Mouse (Mus musculus) embryonic facial prominence, embryonic 12.5 days (tissue): ENCODE data around the gene Shld2. TPM values are rescaled to one million over a fixed set of nuclear protein-coding genes. Genes with fewer than 3 reads are reported as not detected.

Source experiments
- ATAC-seq: fragments of 200-750 bp; cut with Nextera tagmentation; 2 replicates; pipeline ENCODE4 v1.8.0; 2017; ENCODE audit not compliant: insufficient number of reproducible peaks, insufficient read depth, low FRiP score, low TSS enrichment
- H3K27ac ChIP-seq: fragments of 300-500 bp; sonication (generic); 2 replicates; pipeline ENCODE4 v1.5.1; 2016; ENCODE audit warnings: mild to moderate bottlenecking
- H3K27me3 ChIP-seq: fragments of 300-500 bp; sonication (generic); 2 replicates; pipeline ENCODE4 v1.6.1; 2016; ENCODE audit warnings: mild to moderate bottlenecking, moderate library complexity
- H3K36me3 ChIP-seq: fragments of 300-500 bp; sonication (generic); 2 replicates; pipeline ENCODE4 v1.6.1; 2016; ENCODE audit warnings: mild to moderate bottlenecking
- H3K4me1 ChIP-seq: fragments of 300-500 bp; sonication (generic); 2 replicates; pipeline ENCODE4 v1.6.1; 2016
- H3K4me2 ChIP-seq: fragments of 300-500 bp; sonication (generic); replicated peaks from 2 replicates; pipeline ENCODE4 v1.6.1; 2016; ENCODE audit warnings: mild to moderate bottlenecking, moderate library complexity
- H3K4me3 ChIP-seq: fragments of 300-500 bp; sonication (generic); 2 replicates; pipeline ENCODE4 v1.5.1; 2016; ENCODE audit warnings: mild to moderate bottlenecking
- H3K9ac ChIP-seq: fragments of 300-500 bp; sonication (generic); 2 replicates; pipeline ENCODE4 v1.6.1; 2016; ENCODE audit warnings: mild to moderate bottlenecking, moderate library complexity
- H3K9me3 ChIP-seq: fragments of 300-500 bp; sonication (generic); 2 replicates; pipeline ENCODE4 v1.6.1; 2016; ENCODE audit warnings: mild to moderate bottlenecking, moderate library complexity
- WGBS: fragments of 180-500 bp; shearing (Covaris S2); methylation state at CpG from one replicate; pipeline ENCODE4 v1.1.7; 2016; 5-methylcytosine and 5-hydroxymethylcytosine counted together
- polyA plus RNA-seq: library from polyadenylated mRNA; unstranded; fragments of >200 nt; fragmentation: Nextera tagmentation; extraction: Ambion mirVana; gene quantifications from 2 replicates; pipeline ENCODE4 v1.2.1, GENCODE M21; 2016

The Shld2 gene
- polyA plus RNA-seq, 1 experiment from 2014 or later = 17.9 TPM

DNA sequence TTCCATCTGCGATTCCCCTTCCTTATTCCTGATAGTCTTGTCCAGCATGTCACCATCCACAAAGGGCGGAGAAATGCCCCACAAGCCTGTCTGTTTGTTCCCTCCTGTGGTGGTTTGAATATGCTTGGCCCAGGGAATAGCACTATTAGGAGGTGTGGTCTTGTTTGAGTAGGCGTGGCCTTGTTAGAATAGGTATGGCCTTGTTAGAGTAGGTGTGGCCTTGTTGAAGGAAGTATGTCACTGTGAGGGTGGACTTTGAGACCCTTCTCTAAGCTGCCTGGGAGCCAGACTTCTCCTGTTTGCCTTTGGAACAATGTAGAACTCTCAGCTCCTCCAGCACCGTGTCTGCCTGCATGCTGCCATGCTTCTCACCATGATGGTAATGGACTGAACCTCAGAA, 100.4 kb downstream of the Shld2 start:
- Histone ChIP-seq H3K4me2 (no peak overlapping the region), H3K9ac (no peak overlapping the region), H3K9me3 (no peaks in the 10 kb centered on the region), H3K36me3 (no peaks in the 10 kb centered on the region), H3K4me1 (no peaks in the 10 kb centered on the region), H3K27ac (no peak overlapping the region), H3K4me3 (no peak overlapping the region), H3K27me3 (no peaks in the 10 kb centered on the region)
- ATAC-seq = no peak
- 90% methylated on average over 4 of the region's 4 CpGs for whole genome bisulfite sequencing

- no peak overlapping the region for H3K4me2 ChIP-seq
- H3K27me3 ChIP-seq = 0 out of 2 replicates have a peak, but pooled peaks cover 4% of the 10 kb centered on the region
- no peak overlapping the region for H3K27ac ChIP-seq
- no peaks in the 10 kb centered on the region for H3K9me3 ChIP-seq
- WGBS = 57% methylated on average over 4 of the region's 4 CpGs
- ATAC-seq = no peak
- no peak overlapping the region for H3K9ac ChIP-seq
- no peak overlapping the region for H3K4me3 ChIP-seq
- H3K36me3 ChIP-seq = no peaks in the 10 kb centered on the region
- H3K4me1 ChIP-seq = no peaks in the 10 kb centered on the region
Measured at GRCm38 (mm10) chr14:34209080-34209479, 101.2 kb downstream of the Shld2 start.

DNA sequence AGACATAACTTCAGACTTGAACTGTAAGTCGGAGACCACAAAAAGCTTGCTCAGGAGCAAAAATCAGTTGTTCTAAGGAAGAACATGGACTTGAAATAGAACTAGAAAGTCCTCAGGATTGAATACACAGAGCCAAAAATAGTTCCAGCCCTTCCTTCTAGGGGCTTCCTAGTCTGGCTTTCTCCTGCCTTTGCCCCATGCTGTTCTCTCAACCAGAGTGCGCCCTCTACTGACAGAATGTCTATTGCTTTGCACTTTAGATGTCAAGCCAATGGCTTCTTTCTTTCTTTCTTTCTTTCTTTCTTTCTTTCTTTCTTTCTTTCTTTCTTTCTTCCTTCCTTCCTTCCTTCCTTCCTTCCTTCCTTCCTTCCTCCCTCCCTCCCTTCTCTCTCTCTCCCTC, 101.6 kb downstream of the Shld2 start:
- Histone ChIP-seq H3K4me1 (no peaks in the 10 kb centered on the region), H3K9me3 (no peaks in the 10 kb centered on the region), H3K27me3 (0 out of 2 replicates have a peak, but pooled peaks cover 4% of the 10 kb centered on the region), H3K36me3 (no peaks in the 10 kb centered on the region), H3K27ac (no peak overlapping the region), H3K4me2 (no peak overlapping the region), H3K4me3 (no peak overlapping the region), H3K9ac (no peak overlapping the region)
- 48% methylated on average over 2 of the region's 2 CpGs for WGBS
- no peak for ATAC-seq

- H3K4me1 ChIP-seq = no peaks in the 10 kb centered on the region
- H3K27ac ChIP-seq = no peak overlapping the region
- no peak for ATAC-seq
- H3K36me3 ChIP-seq = no peaks in the 10 kb centered on the region
- 73% methylated on average over 6 of the region's 6 CpGs for WGBS
- no peak overlapping the region for H3K9ac ChIP-seq
- peaks cover 7% of the 10 kb centered on the region; the same call in 1 of the 2 replicates for H3K27me3 ChIP-seq
- no peak overlapping the region for H3K4me3 ChIP-seq
- H3K4me2 ChIP-seq = no peak overlapping the region
- H3K9me3 ChIP-seq = no peaks in the 10 kb centered on the region
Measured at GRCm38 (mm10) chr14:34207996-34208395, 102.3 kb downstream of the Shld2 start.

DNA sequence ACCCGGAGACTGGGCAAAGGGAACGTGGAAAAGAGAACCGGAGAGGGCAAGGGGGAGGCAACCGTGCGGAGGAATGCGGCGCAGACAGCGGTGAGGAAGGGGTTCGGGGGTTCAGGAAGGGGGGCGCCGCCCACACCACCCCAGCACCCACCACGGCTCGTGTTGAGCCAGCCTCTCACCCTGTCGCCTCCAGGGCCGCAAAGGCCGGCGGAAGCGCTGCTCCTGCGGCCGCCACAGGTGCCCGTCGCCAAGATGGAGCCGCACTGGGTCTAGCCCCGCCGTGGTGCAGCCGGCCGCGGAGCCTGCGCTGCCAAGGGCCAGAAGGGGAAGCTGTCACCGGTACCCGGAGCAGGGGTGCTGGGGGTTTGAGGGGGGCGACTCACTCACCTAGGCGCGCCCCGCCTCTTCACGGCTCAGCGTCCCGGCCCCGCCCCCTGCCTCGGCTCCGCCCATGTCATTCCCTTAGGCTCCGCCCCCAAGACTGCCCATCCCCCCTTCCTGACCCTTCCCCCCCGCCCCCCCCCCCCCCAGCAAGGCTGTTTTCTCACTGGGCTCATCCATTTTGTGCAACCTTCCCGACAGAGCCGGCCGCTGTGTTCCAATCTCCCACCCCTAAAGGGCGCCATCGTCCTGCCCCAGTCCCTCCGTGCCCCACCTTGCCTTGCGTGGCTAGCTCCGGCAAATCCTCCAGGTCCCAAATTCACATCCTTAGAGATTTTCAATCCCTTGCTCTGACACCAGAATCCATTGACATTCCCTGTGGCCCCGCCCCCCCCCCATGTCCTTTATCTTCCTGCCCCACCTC, 108.9 kb downstream of the Shld2 start, which contains the start of gene Gprin2:
Gene Gprin2, minus strand, starts transcription at position 423 of the 805 bp plus-strand sequence.
- WGBS = 3% methylated on average over 45 of the region's 52 CpGs
- no peaks in the 10 kb centered on the region for H3K36me3 ChIP-seq
- peak; percentile 67 for ATAC-seq
- H3K4me1 ChIP-seq = peaks cover 11% of the 10 kb centered on the region
- H3K27me3 ChIP-seq = peaks cover 19% of the 10 kb centered on the region
- H3K4me2 ChIP-seq = peak within 1 kb of the TSS; percentile 93
- H3K4me3 ChIP-seq = peak within 1 kb of the TSS; percentile 77
- no peak within 1 kb of the TSS for H3K27ac ChIP-seq
- no peaks in the 10 kb centered on the region for H3K9me3 ChIP-seq
- H3K9ac ChIP-seq = peak within 1 kb of the TSS; percentile 69

DNA sequence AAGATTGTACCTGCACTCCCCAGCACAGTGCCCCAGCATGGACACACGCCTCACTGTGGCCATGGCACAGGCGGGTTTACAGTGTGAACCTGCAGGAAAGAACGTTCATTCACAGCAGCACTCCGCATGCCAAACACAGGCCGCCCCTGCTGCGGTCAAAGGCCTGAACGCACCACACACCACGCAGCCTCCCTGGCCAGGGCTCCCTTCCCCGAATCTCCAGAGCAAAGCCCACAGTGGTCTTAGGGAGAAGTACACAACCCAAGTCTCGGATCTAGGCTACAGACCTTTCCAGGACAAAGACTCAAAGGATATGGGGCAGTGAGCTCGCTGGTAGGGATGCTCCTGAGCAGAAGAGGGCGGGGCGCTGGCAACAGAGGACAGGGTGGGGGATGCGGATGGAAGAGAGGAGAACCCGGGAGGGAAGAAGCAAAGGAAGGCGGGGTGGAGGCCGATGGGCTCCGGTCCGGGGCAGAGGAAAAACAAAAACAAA, 109.5 kb downstream of the Shld2 start:
- Histone ChIP-seq H3K4me1 (peaks cover 15% of the 10 kb centered on the region), H3K4me3 (peak overlapping the region; percentile 77), H3K27ac (no peak overlapping the region), H3K9ac (peak overlapping the region; percentile 69), H3K9me3 (no peaks in the 10 kb centered on the region), H3K4me2 (peak overlapping the region; percentile 93), H3K36me3 (no peaks in the 10 kb centered on the region), H3K27me3 (peaks cover 19% of the 10 kb centered on the region)
- ATAC-seq = peak; percentile 60
- WGBS = 2% methylated on average over 19 of the region's 19 CpGs

DNA sequence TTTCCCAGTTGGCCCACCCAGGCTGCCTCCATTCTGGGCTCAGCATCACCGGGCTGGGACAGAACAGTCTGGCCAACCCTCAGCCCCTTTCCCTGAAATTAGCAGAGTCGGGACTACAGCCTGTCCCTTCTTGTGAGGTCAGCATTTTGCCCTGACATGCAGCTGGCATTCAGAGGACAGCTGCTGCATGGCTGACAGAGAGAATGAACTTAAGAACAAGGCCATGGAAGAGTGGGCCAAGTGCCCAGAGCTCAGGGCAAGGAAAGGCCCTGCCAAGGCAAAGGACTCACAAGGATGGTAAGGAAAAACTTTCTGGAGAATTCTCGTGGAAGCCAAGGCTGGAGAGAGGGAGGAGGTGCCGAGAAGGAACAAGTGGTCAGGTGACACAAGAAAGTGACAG, 113.6 kb downstream of the Shld2 start:
- Histone ChIP-seq H3K9ac (no peak overlapping the region), H3K4me2 (no peak overlapping the region), H3K4me3 (no peak overlapping the region), H3K4me1 (peaks cover 15% of the 10 kb centered on the region), H3K36me3 (0 out of 2 replicates have a peak, but pooled peaks cover 3% of the 10 kb centered on the region), H3K27me3 (peaks cover 7% of the 10 kb centered on the region; the same call in 1 of the 2 replicates), H3K9me3 (no peaks in the 10 kb centered on the region), H3K27ac (0 out of 2 replicates have a peak overlapping the region, but pooled peaks have one; percentile 9)
- WGBS = 45% methylated on average over 4 of the region's 4 CpGs
- ATAC-seq = no peak

GRCm38 (mm10) chr14:34195466-34195865, 114.8 kb downstream of the Shld2 start:
- ATAC-seq = no peak
- Histone ChIP-seq H3K9me3 (no peaks in the 10 kb centered on the region), H3K9ac (no peak overlapping the region), H3K27me3 (peaks cover 4% of the 10 kb centered on the region; the same call in 1 of the 2 replicates), H3K36me3 (0 out of 2 replicates have a peak, but pooled peaks cover 3% of the 10 kb centered on the region), H3K4me2 (no peak overlapping the region), H3K4me3 (no peak overlapping the region), H3K27ac (no peak overlapping the region), H3K4me1 (peaks cover 13% of the 10 kb centered on the region)
- 89% methylated on average over 15 of the region's 15 CpGs for WGBS

DNA sequence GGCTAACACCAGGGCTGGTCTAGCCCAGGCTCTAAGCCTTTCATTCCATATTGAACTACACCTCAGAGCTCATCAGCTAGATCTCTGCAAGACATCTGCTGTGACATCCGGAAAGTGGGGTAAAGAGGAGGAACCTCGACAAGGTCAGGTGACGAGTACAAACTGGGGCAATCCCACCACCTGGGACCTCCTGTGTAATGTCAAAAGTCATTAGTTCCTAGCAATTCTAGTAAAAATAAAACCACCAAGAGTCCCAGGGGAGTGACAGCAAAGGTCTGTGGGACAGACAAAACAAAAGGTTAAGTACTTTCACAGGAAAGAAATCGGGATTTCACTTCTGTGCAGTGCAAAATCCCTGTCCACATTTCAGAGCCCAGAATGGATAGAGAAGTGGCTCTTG, 116.4 kb downstream of the Shld2 start:
- Histone ChIP-seq H3K4me1 (peaks cover 9% of the 10 kb centered on the region; the same call in 1 of the 2 replicates), H3K36me3 (0 out of 2 replicates have a peak, but pooled peaks cover 3% of the 10 kb centered on the region), H3K27me3 (no peaks in the 10 kb centered on the region), H3K9me3 (no peaks in the 10 kb centered on the region), H3K27ac (no peak overlapping the region), H3K9ac (no peak overlapping the region), H3K4me3 (no peak overlapping the region), H3K4me2 (no peak overlapping the region)
- ATAC-seq = no peak
- WGBS = 69% methylated on average over 4 of the region's 4 CpGs

GRCm38 (mm10) chr14:34190361-34190760, 119.9 kb downstream of the Shld2 start:
- 71% methylated on average over 7 of the region's 7 CpGs for WGBS
- H3K9ac ChIP-seq = no peak overlapping the region
- H3K27me3 ChIP-seq = no peaks in the 10 kb centered on the region
- no peaks in the 10 kb centered on the region for H3K4me1 ChIP-seq
- H3K36me3 ChIP-seq = 0 out of 2 replicates have a peak, but pooled peaks cover 3% of the 10 kb centered on the region
- no peak overlapping the region for H3K4me2 ChIP-seq
- H3K9me3 ChIP-seq = no peaks in the 10 kb centered on the region
- no peak for ATAC-seq
- H3K27ac ChIP-seq = no peak overlapping the region
- no peak overlapping the region for H3K4me3 ChIP-seq

GRCm38 (mm10) chr14:34188629-34189028, 121.7 kb downstream of the Shld2 start:
- WGBS = 62% methylated on average over 5 of the region's 5 CpGs
- H3K36me3 ChIP-seq = no peaks in the 10 kb centered on the region
- no peak overlapping the region for H3K4me3 ChIP-seq
- no peak for ATAC-seq
- H3K27me3 ChIP-seq = no peaks in the 10 kb centered on the region
- no peak overlapping the region for H3K27ac ChIP-seq
- no peak overlapping the region for H3K9ac ChIP-seq
- no peak overlapping the region for H3K4me2 ChIP-seq
- no peaks in the 10 kb centered on the region for H3K4me1 ChIP-seq
- no peaks in the 10 kb centered on the region for H3K9me3 ChIP-seq
